Mouse (Mus musculus) spleen, adult 2 months (tissue): ENCODE data around the gene Shisal2a.

ENCODE experiments used
- CTCF ChIP-seq: fragments of 200-500 bp; IDR thresholded peaks from 2 replicates; pipeline ENCODE4 v1.5.1; 2011; ENCODE audit warnings: mild to moderate bottlenecking, inconsistent platforms; ENCODE audit not compliant: insufficient read depth, insufficient read length, insufficient replicate concordance; ENCODE audit errors: extremely low read depth
- POLR2A ChIP-seq: fragments of 200-500 bp; IDR thresholded peaks from 2 replicates; pipeline ENCODE4 v1.6.1; 2011; ENCODE audit warnings: low read depth, low read length, inconsistent platforms

GRCm38 (mm10) chr4:108319747-108320146 is 63.4 kb downstream of the Shisal2a start:
- TF ChIP-seq CTCF (no peak), POLR2A (no peak)
